In the genomic region with DNA sequence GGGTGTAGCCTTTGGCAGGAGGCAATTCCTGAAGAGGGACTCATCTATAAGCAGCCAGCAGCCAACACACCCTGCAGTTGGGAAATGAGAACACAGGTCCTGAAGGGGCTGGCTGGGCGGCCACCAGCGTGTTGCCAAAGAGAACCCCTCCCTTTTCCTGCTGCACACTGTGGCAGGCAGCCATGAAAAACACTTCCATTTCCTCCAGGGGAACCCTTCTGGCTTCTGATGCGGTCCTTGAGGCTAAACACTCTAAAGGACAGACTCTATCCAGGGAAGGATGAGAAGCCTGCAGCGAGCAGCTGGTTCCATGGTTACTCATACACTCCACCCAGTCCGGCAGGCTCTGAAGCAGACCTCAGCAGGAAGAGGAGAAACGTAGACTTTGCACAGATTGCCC, we compare ENCODE assay signal across 8 mouse cellular contexts.
DNase-seq lines count a peak whose midpoint lies in the region; ATAC-seq lines count a peak whose summit lies in the region.
"Had no signal": no experiment of that assay in that cellular context is flagged by ENCODE, and none has a peak within 500 bp of the region (broad histone marks: within the 10 kb centered on the region; RNA-seq: fewer than 3 reads in every experiment).

No protein-coding gene starts in this region.

- no peak overlapping the region for H3K9ac ChIP-seq in heart, embryonic 14.5 days (ENCODE audit: low read length)
- H3K9ac ChIP-seq: liver, embryonic 14.5 days had no signal

- no peaks in the 10 kb centered on the region for H3K36me3 ChIP-seq in embryonic facial prominence, embryonic 10.5 days (replicated peaks)
- H3K36me3 ChIP-seq in heart, embryonic 14.5 days (ENCODE audit: control insufficient read depth, insufficient read depth, low read length): no peaks in the 10 kb centered on the region

- no peak overlapping the region for H3K27ac ChIP-seq in embryonic facial prominence, embryonic 10.5 days (replicated peaks)
- H3K27ac ChIP-seq in heart, embryonic 14.5 days (replicated peaks in 1 of 2; ENCODE audit: control insufficient read depth in 1 of 2, insufficient read depth in 1 of 2, low read depth in 2 of 2, low read length in 2 of 2): peak overlapping the region; percentile 73 to 82
- H3K27ac ChIP-seq: liver, embryonic 14.5 days had no signal

- no peak overlapping the region; the same call in 1 of the 2 replicates for H3K4me2 ChIP-seq in heart, embryonic 14.5 days (ENCODE audit: low read length)

- no peak overlapping the region for H3K4me3 ChIP-seq in embryonic facial prominence, embryonic 10.5 days
- H3K4me3 ChIP-seq in heart, embryonic 14.5 days (ENCODE audit: control insufficient read depth in 1 of 2, insufficient read depth in 1 of 2, low read depth in 1 of 2, low read length in 2 of 2): no peak overlapping the region

- peak; percentile 89 for ATAC-seq in heart, embryonic 14.5 days (ENCODE audit: insufficient number of reproducible peaks, insufficient read depth, low FRiP score, low read depth)
- peak; percentile 90 for ATAC-seq in megakaryocyte progenitor cell, adult 5-6 weeks (replicated peaks; ENCODE audit: poor library complexity)
- no peak for ATAC-seq in inflammation-experienced regulatory T-cells, adult 6 months

- no peaks in the 10 kb centered on the region for H3K27me3 ChIP-seq in embryonic facial prominence, embryonic 10.5 days (replicated peaks; ENCODE audit: low read depth, poor library complexity, severe bottlenecking)
- H3K27me3 ChIP-seq in heart, embryonic 14.5 days (ENCODE audit: control insufficient read depth, insufficient read depth, low read length): no peaks in the 10 kb centered on the region

- WGBS in embryonic facial prominence, embryonic 10.5 days: 77% methylated on average over 6 of the region's 6 CpGs
- WGBS in heart, embryonic 14.5 days: 44% methylated on average over 6 of the region's 6 CpGs

- peak; percentile 26 to 27 for DNase-seq in right cerebral cortex, adult 2 months (ENCODE audit: low spot score in 2 of 2)
- no peak for DNase-seq in right cerebral cortex, postnatal 36 days (ENCODE audit: low spot score in 2 of 2)
- peak; percentile 15 for DNase-seq in embryonic facial prominence, embryonic 10.5 days (ENCODE audit: low spot score)
- peak; percentile 79 to 89 for DNase-seq in kidney, postnatal 36 days

- H3K9me3 ChIP-seq in embryonic facial prominence, embryonic 10.5 days: no peaks in the 10 kb centered on the region
- peaks cover 6% of the 10 kb centered on the region; the same call in 1 of the 2 replicates for H3K9me3 ChIP-seq in heart, embryonic 14.5 days (ENCODE audit: control insufficient read depth, low read length)

- H3K4me1 ChIP-seq in embryonic facial prominence, embryonic 10.5 days: peaks cover 13% of the 10 kb centered on the region
- H3K4me1 ChIP-seq in heart, embryonic 14.5 days (ENCODE audit: control insufficient read depth in 2 of 2, insufficient read depth in 2 of 2, low read length in 2 of 2): peaks cover 12 to 13% of the 10 kb centered on the region in 2 experiments

Comparison
In these comparisons a context has a peak if more than half of its experiments do, and no peak if none do; other contexts are left out.
1. DNase-seq: peak in right cerebral cortex, adult 2 months (2 of 2), embryonic facial prominence, embryonic 10.5 days (single experiment) and kidney, postnatal 36 days (2 of 2); none in right cerebral cortex, postnatal 36 days (0 of 2).